Mouse (Mus musculus) lung, postnatal 0 days (tissue): ENCODE results near the gene Kdm7a. TPM values are rescaled to one million over a fixed set of nuclear protein-coding genes. Genes with fewer than 3 reads are reported as not detected.

ENCODE experiments used
- ATAC-seq: fragments of 200-750 bp; cut with Nextera tagmentation; 2 replicates; pipeline ENCODE4 v1.8.0; 2017; ENCODE audit warnings: moderate library complexity
- DNase-seq: peaks from one replicate; pipeline ENCODE4 v3.0.0-alpha.2; 2016; ENCODE audit warnings: low spot score
- H3K27ac ChIP-seq: fragments of 300-500 bp; sonication (generic); 2 replicates; pipeline ENCODE4 v1.5.1; 2014; ENCODE audit warnings: antibody characterized with exemption, mild to moderate bottlenecking, low read length, mixed read lengths
- H3K27me3 ChIP-seq: fragments of 300-500 bp; sonication (generic); replicated peaks from 2 replicates; pipeline ENCODE4 v1.6.1; 2014; ENCODE audit warnings: low read length, mixed read lengths; ENCODE audit not compliant: insufficient read depth
- H3K36me3 ChIP-seq: fragments of 300-500 bp; sonication (generic); 2 replicates; pipeline ENCODE4 v1.6.1; 2014; ENCODE audit warnings: low read length, mixed read lengths; ENCODE audit not compliant: insufficient read depth
- H3K4me1 ChIP-seq: fragments of 300-500 bp; sonication (generic); 2 replicates; pipeline ENCODE4 v1.6.1; 2014; ENCODE audit warnings: antibody characterized with exemption, low read depth, low read length, mixed read lengths; ENCODE audit not compliant: insufficient read depth
- H3K4me2 ChIP-seq: fragments of 300-500 bp; sonication (generic); replicated peaks from 2 replicates; pipeline ENCODE4 v1.6.1; 2014; ENCODE audit warnings: low read depth, mild to moderate bottlenecking, low read length, moderate library complexity, mixed read lengths
- H3K4me3 ChIP-seq: fragments of 300-500 bp; sonication (generic); 2 replicates; pipeline ENCODE4 v1.5.1; 2014; ENCODE audit warnings: low read depth, low read length
- H3K9ac ChIP-seq: fragments of 300-500 bp; sonication (generic); replicated peaks from 2 replicates; pipeline ENCODE4 v1.6.1; 2014; ENCODE audit warnings: low read depth, mild to moderate bottlenecking
- H3K9me3 ChIP-seq: fragments of 300-500 bp; sonication (generic); 2 replicates; pipeline ENCODE4 v1.6.1; 2016; ENCODE audit warnings: low read length, mixed read lengths
- CTCF ChIP-seq: IDR thresholded peaks from 2 replicates; pipeline ENCODE4 v1.5.1; 2016; ENCODE audit warnings: antibody characterized with exemption, mild to moderate bottlenecking
- EP300 ChIP-seq: IDR thresholded peaks from 2 replicates; pipeline ENCODE4 v1.6.1; 2016; ENCODE audit warnings: antibody characterized with exemption, mild to moderate bottlenecking, control low read depth
- WGBS: fragments of 180-500 bp; shearing (Covaris S2); extraction: QIAGEN DNeasy Blood & Tissue Kit; methylation state at CpG from one replicate; pipeline ENCODE4 v1.1.7; 2014; 5-methylcytosine and 5-hydroxymethylcytosine counted together
- polyA plus RNA-seq: library from polyadenylated mRNA; unstranded; fragments of >200 nt; fragmentation: Nextera tagmentation; extraction: Ambion mirVana; gene quantifications from 2 replicates; pipeline ENCODE4 v1.2.1, GENCODE M21; 2015

Kdm7a gene
- polyA plus RNA-seq, 1 experiment from 2014 or later, result 5.1 TPM

GRCm38 (mm10) chr6:39242718-39243471 is 36.3 kb upstream of the Kdm7a start:
- Histone ChIP-seq H3K27me3 (no peaks in the 10 kb centered on the region), H3K9me3 (no peaks in the 10 kb centered on the region), H3K4me2 (no peak overlapping the region), H3K27ac (peak overlapping the region; percentile 81), H3K36me3 (no peaks in the 10 kb centered on the region), H3K4me1 (peaks cover 19% of the 10 kb centered on the region; the same call in 1 of the 2 replicates), H3K9ac (no peak overlapping the region), H3K4me3 (no peak overlapping the region)
- WGBS, result 24% methylated on average over 8 of the region's 8 CpGs
- ATAC-seq (peak; percentile 91), DNase-seq (peak; percentile 95)
- no peak for TF ChIP-seq EP300
- no peak for TF ChIP-seq CTCF

- H3K27ac ChIP-seq, result no peak overlapping the region
- WGBS, result 64% methylated on average over 4 of the region's 4 CpGs
- no peak overlapping the region for H3K4me3 ChIP-seq
- no peak overlapping the region for H3K9ac ChIP-seq
- H3K4me2 ChIP-seq, result no peak overlapping the region
- ATAC-seq (no peak), DNase-seq (no peak)
- no peaks in the 10 kb centered on the region for H3K36me3 ChIP-seq
- no peaks in the 10 kb centered on the region for H3K9me3 ChIP-seq
- TF ChIP-seq CTCF, result no peak
- TF ChIP-seq EP300, result no peak
- no peaks in the 10 kb centered on the region for H3K27me3 ChIP-seq
- peaks cover 19% of the 10 kb centered on the region; the same call in 1 of the 2 replicates for H3K4me1 ChIP-seq
Measured at GRCm38 (mm10) chr6:39241421-39241891, 34.9 kb upstream of the Kdm7a start.

GRCm38 (mm10) chr6:39240956-39241355 is 34.4 kb upstream of the Kdm7a start:
- Histone ChIP-seq H3K9ac (no peak overlapping the region), H3K27ac (no peak overlapping the region), H3K4me1 (peaks cover 19% of the 10 kb centered on the region; the same call in 1 of the 2 replicates), H3K4me3 (no peak overlapping the region), H3K4me2 (no peak overlapping the region), H3K27me3 (no peaks in the 10 kb centered on the region), H3K36me3 (no peaks in the 10 kb centered on the region), H3K9me3 (no peaks in the 10 kb centered on the region)
- DNase-seq (no peak), ATAC-seq (no peak)
- TF ChIP-seq EP300, result no peak
- no peak for TF ChIP-seq CTCF
- WGBS, result 88% methylated on average over 3 of the region's 3 CpGs

- no peaks in the 10 kb centered on the region for H3K9me3 ChIP-seq
- no peak for TF ChIP-seq CTCF
- TF ChIP-seq EP300, result no peak
- ATAC-seq (no peak), DNase-seq (no peak)
- H3K27me3 ChIP-seq, result no peaks in the 10 kb centered on the region
- WGBS, result 34% methylated on average over 3 of the region's 3 CpGs
- H3K4me1 ChIP-seq, result peaks cover 4% of the 10 kb centered on the region; the same call in 1 of the 2 replicates
- no peak overlapping the region for H3K4me3 ChIP-seq
- no peak overlapping the region for H3K9ac ChIP-seq
- no peaks in the 10 kb centered on the region for H3K36me3 ChIP-seq
- no peak overlapping the region for H3K4me2 ChIP-seq
- H3K27ac ChIP-seq, result no peak overlapping the region
Measured at GRCm38 (mm10) chr6:39237887-39238286, 31.3 kb upstream of the Kdm7a start.

GRCm38 (mm10) chr6:39232617-39233016 is 26.0 kb upstream of the Kdm7a start:
- Histone ChIP-seq H3K4me1 (no peaks in the 10 kb centered on the region), H3K4me3 (no peak overlapping the region), H3K36me3 (no peaks in the 10 kb centered on the region), H3K27ac (no peak overlapping the region), H3K4me2 (no peak overlapping the region), H3K9me3 (no peaks in the 10 kb centered on the region), H3K27me3 (no peaks in the 10 kb centered on the region), H3K9ac (no peak overlapping the region)
- DNase-seq, result peak; percentile 9
- TF ChIP-seq EP300 (no peak), CTCF (no peak)
- 64% methylated on average over 4 of the region's 4 CpGs for WGBS
- no peak for ATAC-seq

GRCm38 (mm10) chr6:39230664-39231063 is 24.1 kb upstream of the Kdm7a start:
- peak; percentile 52 for ATAC-seq
- H3K27me3 ChIP-seq, result no peaks in the 10 kb centered on the region
- no peaks in the 10 kb centered on the region for H3K36me3 ChIP-seq
- no peak overlapping the region for H3K4me2 ChIP-seq
- no peaks in the 10 kb centered on the region for H3K9me3 ChIP-seq
- peak; percentile 69 for DNase-seq
- no peak overlapping the region for H3K9ac ChIP-seq
- no peak overlapping the region for H3K4me3 ChIP-seq
- TF ChIP-seq EP300 (no peak), CTCF (no peak)
- H3K27ac ChIP-seq, result no peak overlapping the region
- 70% methylated on average over 8 of the region's 8 CpGs for WGBS
- H3K4me1 ChIP-seq, result no peaks in the 10 kb centered on the region
